Mouse (Mus musculus) limb, embryonic 11.5 days (tissue): ENCODE results near the gene Nrip1. TPM values are rescaled to one million over a fixed set of nuclear protein-coding genes. Genes with fewer than 3 reads are reported as not detected.
A peak's percentile ranks its signal among the peaks of the same experiment; 100 is the strongest.

Experiments
- ATAC-seq: fragments of 200-750 bp; cut with Nextera tagmentation; 2 replicates; pipeline ENCODE4 v1.8.0; 2017; ENCODE audit warnings: low read depth; ENCODE audit not compliant: insufficient number of reproducible peaks, low FRiP score, low TSS enrichment
- DNase-seq: peaks from one replicate; pipeline ENCODE4 v3.0.0-alpha.2; 2015; ENCODE audit warnings: low spot score
- H3K27ac ChIP-seq: fragments of 300-500 bp; sonication (generic); replicated peaks from 2 replicates; pipeline ENCODE4 v1.5.1; 2014; ENCODE audit warnings: low read depth, mild to moderate bottlenecking, low read length
- H3K27me3 ChIP-seq: fragments of 300-500 bp; sonication (generic); 2 replicates; pipeline ENCODE4 v1.6.1; 2014; ENCODE audit warnings: mild to moderate bottlenecking, low read length, mixed read lengths; ENCODE audit not compliant: control insufficient read depth, insufficient read depth
- H3K36me3 ChIP-seq: fragments of 300-500 bp; sonication (generic); 2 replicates; pipeline ENCODE4 v1.6.1; 2014; ENCODE audit warnings: mild to moderate bottlenecking, low read length, moderate library complexity, mixed read lengths; ENCODE audit not compliant: control insufficient read depth, insufficient read depth
- H3K4me1 ChIP-seq: fragments of 300-500 bp; sonication (generic); 2 replicates; pipeline ENCODE4 v1.6.1; 2014; ENCODE audit warnings: low read length, mixed read lengths; ENCODE audit not compliant: control insufficient read depth, insufficient read depth
- H3K4me2 ChIP-seq: fragments of 300-500 bp; sonication (generic); 2 replicates; pipeline ENCODE4 v1.6.1; 2014; ENCODE audit warnings: low read depth, mild to moderate bottlenecking, moderate library complexity; ENCODE audit not compliant: severe bottlenecking
- H3K4me3 ChIP-seq: fragments of 300-500 bp; sonication (generic); 2 replicates; pipeline ENCODE4 v1.5.1; 2014; ENCODE audit warnings: low read depth, low read length
- H3K9ac ChIP-seq: fragments of 300-500 bp; sonication (generic); 2 replicates; pipeline ENCODE4 v1.6.1; 2014; ENCODE audit warnings: mild to moderate bottlenecking, low read length
- H3K9me3 ChIP-seq: fragments of 300-500 bp; sonication (generic); 2 replicates; pipeline ENCODE4 v1.6.1; 2016; ENCODE audit warnings: low read length; ENCODE audit not compliant: control insufficient read depth
- WGBS: fragments of 180-500 bp; shearing (Covaris S2); extraction: QIAGEN DNeasy Blood & Tissue Kit; methylation state at CpG from one replicate; pipeline ENCODE4 v1.1.7; 2014; 5-methylcytosine and 5-hydroxymethylcytosine counted together
- polyA plus RNA-seq: library from polyadenylated mRNA; unstranded; fragments of >200 nt; fragmentation: Nextera tagmentation; extraction: Ambion mirVana; gene quantifications from 2 replicates; pipeline ENCODE4 v1.2.1, GENCODE M21; 2014

The Nrip1 gene
- polyA plus RNA-seq, 1 experiment from 2014 or later = 29.1 TPM

GRCm38 (mm10) chr16:76321527-76322165 lies 52.0 kb downstream of the Nrip1 start:
- Histone ChIP-seq H3K9ac (no peak overlapping the region), H3K9me3 (no peaks in the 10 kb centered on the region), H3K4me2 (no peak overlapping the region), H3K27ac (no peak overlapping the region), H3K27me3 (no peaks in the 10 kb centered on the region), H3K4me3 (no peak overlapping the region), H3K4me1 (peaks cover 9% of the 10 kb centered on the region), H3K36me3 (no peaks in the 10 kb centered on the region; the same call in 1 of the 2 replicates)
- ATAC-seq (no peak), DNase-seq (no peak)
- WGBS = 10% methylated on average over 11 of the region's 11 CpGs

DNA sequence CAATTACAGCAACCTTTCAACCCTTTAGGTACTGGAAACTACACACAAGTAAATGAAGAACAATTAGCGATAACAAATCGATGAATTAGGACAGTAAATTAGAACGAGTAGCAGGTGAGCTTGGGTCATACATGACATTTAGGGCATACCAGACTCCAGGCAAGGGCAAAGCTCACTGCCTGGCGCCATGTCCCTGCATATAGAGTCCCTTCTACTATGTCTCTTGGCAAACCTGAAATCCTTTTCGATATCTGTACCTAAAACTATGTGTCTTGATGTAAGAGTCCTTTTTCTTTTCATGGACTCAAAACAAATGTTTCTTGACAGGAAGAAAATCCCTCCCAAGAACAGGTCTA lies 53.5 kb downstream of the Nrip1 start:
- Histone ChIP-seq H3K27ac (no peak overlapping the region), H3K9me3 (no peaks in the 10 kb centered on the region), H3K36me3 (no peaks in the 10 kb centered on the region), H3K4me1 (peaks cover 9% of the 10 kb centered on the region), H3K27me3 (no peaks in the 10 kb centered on the region), H3K9ac (no peak overlapping the region), H3K4me3 (no peak overlapping the region), H3K4me2 (no peak overlapping the region)
- no peak for DNase-seq
- WGBS = 33% methylated on average over 5 of the region's 5 CpGs
- ATAC-seq = no peak

DNA sequence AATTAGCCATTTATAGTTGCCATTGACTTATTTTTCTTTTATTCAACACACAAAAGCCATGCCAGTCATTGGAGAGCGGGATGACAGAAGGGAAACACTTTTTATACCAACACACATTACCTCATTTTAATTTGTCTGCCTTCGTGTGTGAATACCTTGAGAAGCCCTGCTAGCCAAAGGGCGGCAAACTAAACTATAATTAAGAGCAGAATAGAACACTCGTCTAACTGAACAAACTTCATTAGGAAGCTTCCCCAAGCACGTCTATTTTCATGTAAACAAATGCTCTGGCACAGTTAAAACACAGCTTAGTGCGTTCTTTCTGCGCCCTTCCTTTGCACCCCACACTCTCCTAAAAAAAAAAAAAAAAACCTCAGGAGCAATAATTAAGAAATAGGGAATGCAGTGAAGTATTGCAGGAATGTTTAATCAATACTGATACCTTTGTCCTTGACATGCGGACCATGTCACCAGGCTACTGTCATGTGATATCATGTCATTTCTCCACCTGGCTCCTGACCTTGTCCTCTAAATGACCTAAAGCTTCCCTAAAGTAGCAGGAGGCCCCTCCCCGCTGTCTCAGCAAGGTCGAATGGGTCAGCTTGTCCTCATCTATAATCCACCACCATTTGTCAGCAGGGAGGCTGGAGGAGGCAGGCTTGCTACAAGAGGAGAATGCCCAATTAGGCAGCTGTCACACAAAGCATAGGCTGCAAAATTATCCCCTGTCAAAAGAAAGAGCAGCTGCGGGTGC lies 54.1 kb downstream of the Nrip1 start:
- H3K4me3 ChIP-seq = no peak overlapping the region
- 30% methylated on average over 11 of the region's 11 CpGs for WGBS
- ATAC-seq (no peak), DNase-seq (peak; percentile 53)
- peaks cover 9% of the 10 kb centered on the region for H3K4me1 ChIP-seq
- no peaks in the 10 kb centered on the region for H3K27me3 ChIP-seq
- no peak overlapping the region for H3K9ac ChIP-seq
- no peak overlapping the region for H3K27ac ChIP-seq
- H3K4me2 ChIP-seq = no peak overlapping the region
- H3K9me3 ChIP-seq = no peaks in the 10 kb centered on the region
- no peaks in the 10 kb centered on the region for H3K36me3 ChIP-seq

DNA sequence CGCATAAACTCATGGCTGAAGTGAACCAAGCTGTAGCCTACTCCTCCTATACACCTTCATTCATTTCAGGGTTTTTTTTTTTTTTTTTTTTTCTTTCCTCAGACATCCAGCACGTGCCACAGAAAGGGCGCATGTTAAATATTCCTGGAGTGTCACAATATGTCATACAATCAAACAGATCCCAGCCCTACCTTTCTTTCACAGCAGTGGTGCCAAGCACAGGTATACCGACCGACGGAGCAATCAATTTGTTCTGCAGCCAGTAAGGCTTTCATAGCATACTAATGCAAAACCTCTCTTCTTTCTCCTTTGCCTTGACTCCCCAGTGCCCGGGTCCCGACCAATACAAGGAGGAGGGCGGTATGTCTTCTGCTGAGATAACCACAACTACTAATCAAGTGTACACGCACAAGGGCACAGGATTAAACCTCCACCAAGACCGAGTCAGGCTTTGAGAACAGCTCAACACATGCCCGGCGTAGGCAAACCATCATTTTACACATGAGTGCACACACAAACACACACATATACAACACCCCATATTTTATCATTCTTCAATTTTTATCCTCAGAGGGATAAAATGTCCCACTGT lies 55.2 kb downstream of the Nrip1 start:
- 90% methylated on average over 13 of the region's 13 CpGs for WGBS
- ATAC-seq (no peak), DNase-seq (no peak)
- Histone ChIP-seq H3K27ac (no peak overlapping the region), H3K4me1 (peaks cover 9% of the 10 kb centered on the region), H3K9me3 (no peaks in the 10 kb centered on the region), H3K4me3 (no peak overlapping the region), H3K4me2 (no peak overlapping the region), H3K27me3 (no peaks in the 10 kb centered on the region), H3K36me3 (no peaks in the 10 kb centered on the region), H3K9ac (no peak overlapping the region)

DNA sequence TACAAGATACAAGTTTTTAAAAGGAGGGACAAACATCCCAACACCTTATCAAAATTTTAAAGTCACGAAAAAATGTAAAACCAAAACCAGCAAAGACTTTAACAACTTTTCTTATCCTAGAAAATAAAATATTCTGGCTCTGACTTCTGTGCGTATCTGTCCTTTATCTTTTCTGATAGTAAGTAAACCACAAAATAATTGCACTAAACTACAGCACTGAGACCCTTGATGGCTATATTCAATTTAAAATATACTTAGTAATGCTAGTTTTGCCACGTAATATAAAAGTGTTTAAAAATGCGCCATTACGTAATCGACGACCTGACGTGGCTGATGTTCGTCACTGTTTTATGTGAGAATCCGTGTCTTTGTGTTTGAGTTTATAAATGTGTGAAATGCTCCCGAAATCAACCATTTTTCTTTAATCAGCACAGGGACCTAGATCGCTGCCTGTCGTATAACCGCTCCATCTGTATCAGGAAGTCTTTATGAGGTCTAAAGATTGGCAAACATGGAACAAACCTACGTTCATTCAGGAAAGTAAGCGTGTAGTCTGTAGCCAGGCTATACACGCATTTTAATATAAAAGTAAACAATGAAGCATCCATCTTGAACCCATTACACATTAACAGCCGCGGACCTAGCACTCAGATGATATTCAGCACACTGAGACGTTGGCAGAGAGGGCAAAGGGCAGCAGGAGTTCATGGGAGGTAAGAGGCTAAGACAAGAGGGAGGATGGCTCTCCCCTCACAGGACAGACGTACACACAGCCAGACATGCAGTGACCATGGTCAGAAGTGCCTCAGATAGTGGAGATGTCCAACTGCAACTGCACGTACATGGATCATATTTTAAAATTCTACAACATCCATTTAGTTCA lies 56.4 kb downstream of the Nrip1 start:
- no peak for ATAC-seq
- Histone ChIP-seq H3K27me3 (no peaks in the 10 kb centered on the region), H3K9me3 (no peaks in the 10 kb centered on the region), H3K4me1 (peaks cover 9% of the 10 kb centered on the region), H3K9ac (no peak overlapping the region), H3K36me3 (no peaks in the 10 kb centered on the region), H3K4me3 (no peak overlapping the region), H3K27ac (no peak overlapping the region), H3K4me2 (no peak overlapping the region)
- 86% methylated on average over 22 of the region's 22 CpGs for WGBS
- DNase-seq = no peak

GRCm38 (mm10) chr16:76315642-76316041 lies 58.0 kb downstream of the Nrip1 start:
- H3K27me3 ChIP-seq = no peaks in the 10 kb centered on the region
- WGBS = 97% methylated on average over 3 of the region's 3 CpGs
- H3K36me3 ChIP-seq = no peaks in the 10 kb centered on the region
- no peak overlapping the region for H3K4me2 ChIP-seq
- H3K4me3 ChIP-seq = no peak overlapping the region
- H3K9ac ChIP-seq = no peak overlapping the region
- H3K4me1 ChIP-seq = peaks cover 5% of the 10 kb centered on the region; the same call in 1 of the 2 replicates
- H3K27ac ChIP-seq = no peak overlapping the region
- H3K9me3 ChIP-seq = no peaks in the 10 kb centered on the region
- no peak for DNase-seq
- no peak for ATAC-seq

GRCm38 (mm10) chr16:76314013-76314950 lies 59.3 kb downstream of the Nrip1 start:
- Histone ChIP-seq H3K27me3 (no peaks in the 10 kb centered on the region), H3K36me3 (no peaks in the 10 kb centered on the region), H3K27ac (no peak overlapping the region), H3K4me2 (no peak overlapping the region), H3K9me3 (no peaks in the 10 kb centered on the region), H3K4me1 (no peaks in the 10 kb centered on the region; the same call in 1 of the 2 replicates), H3K9ac (no peak overlapping the region), H3K4me3 (no peak overlapping the region)
- DNase-seq = no peak
- 89% methylated on average over 12 of the region's 12 CpGs for WGBS
- ATAC-seq = no peak
